Mouse (Mus musculus) myocyte (in vitro differentiated cells): ENCODE data around the gene Mns1.

Experiments used
- CEBPB ChIP-seq: IDR thresholded peaks from 2 replicates; pipeline ENCODE4 v1.6.1; 2011; ENCODE audit warnings: mild to moderate bottlenecking, moderate library complexity; ENCODE audit not compliant: poor library complexity, insufficient read depth, severe bottlenecking
- E2F4 ChIP-seq: IDR thresholded peaks from one replicate; pipeline ENCODE4 v1.6.1; 2011; ENCODE audit warnings: mild to moderate bottlenecking, control low read depth, moderate library complexity; ENCODE audit not compliant: insufficient read depth
- MAX ChIP-seq: IDR thresholded peaks from one replicate; pipeline ENCODE4 v1.6.1; 2011; ENCODE audit warnings: low read depth, mild to moderate bottlenecking, control low read depth
- MYOD1 ChIP-seq, 3 experiments: IDR thresholded peaks; one replicate each; pipeline ENCODE4 v1.6.1; 2011; ENCODE audit warnings: control low read depth in 2 of 3, low read depth in 2 of 3, mild to moderate bottlenecking in 2 of 3, moderate library complexity in 1 of 3; ENCODE audit not compliant: insufficient read length in 2 of 3, control insufficient read depth in 1 of 3
- MYOG ChIP-seq, 3 experiments: IDR thresholded peaks; one replicate each; pipeline ENCODE4 v1.6.1; 2011; ENCODE audit warnings: control low read depth in 2 of 3, low read depth in 2 of 3, mild to moderate bottlenecking in 2 of 3; ENCODE audit not compliant: insufficient read length in 2 of 3, control insufficient read depth in 1 of 3, insufficient read depth in 1 of 3
- POLR2A ChIP-seq: IDR thresholded peaks from one replicate; pipeline ENCODE4 v1.6.1; 2011; ENCODE audit warnings: low read depth, mild to moderate bottlenecking, control low read depth, moderate library complexity; ENCODE audit not compliant: insufficient read length
- POLR2AphosphoS2 ChIP-seq: IDR thresholded peaks from one replicate; pipeline ENCODE4 v1.6.1; 2011; ENCODE audit warnings: low read depth, control low read depth; ENCODE audit not compliant: insufficient read length
- REST ChIP-seq: IDR thresholded peaks from one replicate; pipeline ENCODE4 v1.6.1; 2011; ENCODE audit warnings: mild to moderate bottlenecking, control low read depth, moderate library complexity; ENCODE audit not compliant: insufficient read depth, insufficient read length
- SRF ChIP-seq: IDR thresholded peaks from one replicate; pipeline ENCODE4 v1.6.1; 2011; ENCODE audit warnings: low read depth; ENCODE audit not compliant: control insufficient read depth, insufficient read length
- USF1 ChIP-seq: IDR thresholded peaks from one replicate; pipeline ENCODE4 v1.6.1; 2011; ENCODE audit warnings: low read depth, mild to moderate bottlenecking, control low read depth, moderate library complexity

DNA sequence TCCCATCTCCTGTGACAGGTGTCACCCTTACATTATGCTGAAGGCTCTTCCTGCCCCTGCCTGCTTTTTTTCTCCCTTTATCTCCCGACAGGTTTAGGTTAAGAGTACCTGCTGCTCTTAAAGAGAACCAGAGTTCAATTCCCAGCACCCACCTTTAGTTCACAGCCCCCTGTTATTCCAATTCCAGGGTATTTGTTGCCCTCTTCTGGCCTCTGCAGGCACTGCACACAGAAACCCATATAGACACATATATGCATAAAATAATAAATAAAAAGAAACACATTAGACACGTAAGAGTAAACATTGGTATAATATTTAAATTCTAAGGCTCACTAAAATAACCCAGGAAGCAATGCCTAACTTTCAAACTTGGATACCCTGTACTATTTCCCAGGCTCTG is 15.1 kb upstream of the Mns1 start:
- TF ChIP-seq POLR2A = no peak
- no peak for TF ChIP-seq MYOD1 (IDR thresholded peaks at IDR 0.05; ENCODE audit: control insufficient read depth in 1 of 3, insufficient read length in 2 of 3, low read depth in 2 of 3)
- no peak for TF ChIP-seq POLR2AphosphoS2
- TF ChIP-seq CEBPB = no peak
- TF ChIP-seq MAX = no peak
- TF ChIP-seq USF1 = no peak
- no peak for TF ChIP-seq SRF
- no peak for TF ChIP-seq MYOG (IDR thresholded peaks at IDR 0.05; ENCODE audit: control insufficient read depth in 1 of 3, insufficient read depth in 1 of 3, insufficient read length in 2 of 3, low read depth in 2 of 3)
- no peak for TF ChIP-seq E2F4
- TF ChIP-seq REST = no peak
